Mouse (Mus musculus) cerebellum, adult 9-11 months (tissue): ENCODE data around the gene Fzr1.

Source experiments
- DNase-seq: peaks from one replicate; pipeline ENCODE4 v3.0.0; 2022

Gene Fzr1

GRCm38 (mm10) chr10:81415549-81416310 lies 37.4 kb upstream of the Fzr1 start:
- DNase-seq: peak; percentile 81

DNA sequence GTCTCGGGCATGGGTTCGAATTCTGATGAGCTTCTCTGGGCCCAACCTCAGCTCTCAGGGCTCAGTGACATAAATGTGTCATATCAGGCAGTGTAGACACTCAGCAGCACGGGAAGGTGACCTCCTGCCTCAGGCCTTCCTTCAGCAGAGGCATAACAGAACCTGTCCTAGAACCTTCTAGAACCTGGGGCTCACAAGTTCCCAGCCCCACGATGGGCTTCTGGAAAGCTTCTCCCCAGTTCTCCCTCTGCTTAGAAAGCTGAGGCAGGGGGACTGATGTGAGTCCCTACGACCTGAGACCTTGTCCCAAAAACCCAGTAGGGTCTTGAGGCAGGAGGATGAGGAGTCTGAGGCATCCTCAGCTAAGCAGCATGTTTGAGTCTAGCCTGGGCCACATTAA lies 36.8 kb upstream of the Fzr1 start:
- no peak for DNase-seq

- DNase-seq: no peak
Measured at GRCm38 (mm10) chr10:81414682-81415081, 36.4 kb upstream of the Fzr1 start.

DNA sequence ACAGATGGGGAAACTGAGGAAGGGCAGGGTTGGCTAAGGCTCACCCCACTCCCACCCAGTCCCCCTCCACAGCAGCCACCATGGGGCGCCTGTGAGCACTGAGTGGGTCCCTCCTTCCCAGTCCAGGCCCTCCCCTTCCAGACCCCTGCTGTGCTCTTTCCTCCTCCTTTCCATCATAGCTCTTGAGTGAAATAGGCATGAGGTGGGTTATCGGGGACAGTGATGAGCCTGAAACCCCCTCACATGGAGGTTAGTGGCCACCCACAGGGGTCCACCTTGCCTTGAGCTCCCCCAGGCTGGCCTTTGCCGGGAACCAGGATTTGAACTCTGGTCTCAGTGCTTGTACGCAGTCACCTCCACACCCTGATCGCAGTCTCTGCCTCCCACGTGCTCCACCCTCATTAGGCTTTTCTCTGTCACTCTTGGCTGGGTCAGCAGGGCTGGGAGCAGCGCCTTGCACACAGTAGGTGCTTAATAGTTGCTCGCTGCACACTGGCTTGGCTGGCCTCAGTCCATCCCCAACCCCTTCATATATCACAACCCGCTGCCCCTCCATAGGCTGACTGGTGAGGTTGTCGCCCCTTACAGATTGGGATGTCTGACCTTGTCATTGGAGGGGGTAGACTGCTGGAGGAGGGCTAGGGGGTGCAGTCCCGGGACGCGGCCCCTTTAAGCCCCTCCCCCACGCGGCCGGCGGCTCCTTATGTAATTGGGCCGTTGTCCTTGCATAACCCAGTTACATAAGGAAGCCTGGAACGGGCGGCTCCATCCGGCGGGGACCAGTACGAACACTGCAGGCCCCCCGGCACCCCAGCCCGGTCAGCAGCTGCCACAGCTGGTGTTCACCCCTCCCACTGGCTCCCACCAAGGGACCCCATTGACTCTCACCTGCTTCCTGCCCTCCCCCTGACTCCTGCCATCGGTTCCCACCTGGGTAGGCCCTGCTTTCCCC lies 35.3 kb upstream of the Fzr1 start:
- DNase-seq: peak; percentile 90

DNA sequence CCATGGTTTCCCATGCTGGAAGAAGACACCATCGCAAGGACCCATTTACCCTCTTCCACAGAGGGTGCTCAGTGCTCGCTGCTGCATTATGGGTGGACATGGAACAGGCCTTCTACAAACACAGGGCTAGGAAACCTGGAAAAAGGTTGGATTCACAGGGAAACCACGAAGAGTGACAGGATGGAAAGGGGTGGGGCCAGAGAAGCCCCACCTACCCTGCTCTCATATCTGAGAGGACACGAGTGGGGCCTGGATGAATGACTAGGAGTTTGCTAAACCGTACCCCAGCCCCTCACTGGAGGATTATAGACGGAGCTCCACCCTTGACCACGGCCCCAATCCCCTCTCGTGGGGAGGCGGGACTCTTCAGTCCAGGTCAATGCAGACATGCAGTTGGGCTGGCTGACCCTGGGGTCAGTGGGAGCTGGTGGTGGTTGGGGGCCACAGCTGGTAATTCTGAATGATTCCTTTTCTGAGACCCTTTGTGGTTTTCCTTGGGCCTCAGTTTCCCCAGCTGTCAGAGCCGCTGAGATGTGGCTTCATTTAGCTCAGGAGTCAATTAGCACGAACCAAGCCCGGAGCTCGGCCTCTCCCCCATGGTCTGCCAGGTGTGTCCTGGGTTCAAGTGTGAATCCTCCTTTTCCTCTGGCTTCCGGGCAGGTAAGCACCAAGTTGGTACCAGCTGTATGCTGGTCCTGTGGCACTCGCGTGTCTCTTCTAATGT lies 34.4 kb upstream of the Fzr1 start:
- DNase-seq: peak; percentile 78

- peak; percentile 94 for DNase-seq
Measured at GRCm38 (mm10) chr10:81411471-81412400, 33.4 kb upstream of the Fzr1 start.

DNA sequence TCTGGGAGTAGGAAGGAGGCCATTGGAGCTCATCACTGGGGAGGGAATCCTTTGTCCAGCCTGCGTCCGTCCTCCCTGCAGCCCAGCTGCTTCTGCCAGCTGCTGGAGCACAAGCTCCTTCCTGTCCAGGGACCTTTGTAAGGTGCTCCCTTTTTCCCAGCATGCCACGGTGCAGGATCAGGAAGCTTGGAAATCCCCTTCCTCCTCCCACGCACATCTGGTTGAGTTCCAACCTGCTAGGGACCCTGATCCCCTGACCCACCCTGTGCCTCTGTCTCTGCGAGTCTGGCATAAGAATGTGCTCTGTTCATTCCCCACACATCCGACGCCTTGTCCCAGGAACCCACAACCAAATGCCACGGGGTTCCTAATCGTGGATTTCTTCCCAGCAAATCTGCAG lies 32.7 kb upstream of the Fzr1 start:
- DNase-seq: peak; percentile 77

- peak; percentile 67 for DNase-seq
Measured at GRCm38 (mm10) chr10:81410350-81410749, 32.0 kb upstream of the Fzr1 start.

GRCm38 (mm10) chr10:81409330-81409729 lies 31.0 kb upstream of the Fzr1 start:
- no peak for DNase-seq

- peak; percentile 80 for DNase-seq
Measured at GRCm38 (mm10) chr10:81408871-81409291, 30.6 kb upstream of the Fzr1 start.

- no peak for DNase-seq
Measured at GRCm38 (mm10) chr10:81408424-81408729, 30.1 kb upstream of the Fzr1 start.

DNA sequence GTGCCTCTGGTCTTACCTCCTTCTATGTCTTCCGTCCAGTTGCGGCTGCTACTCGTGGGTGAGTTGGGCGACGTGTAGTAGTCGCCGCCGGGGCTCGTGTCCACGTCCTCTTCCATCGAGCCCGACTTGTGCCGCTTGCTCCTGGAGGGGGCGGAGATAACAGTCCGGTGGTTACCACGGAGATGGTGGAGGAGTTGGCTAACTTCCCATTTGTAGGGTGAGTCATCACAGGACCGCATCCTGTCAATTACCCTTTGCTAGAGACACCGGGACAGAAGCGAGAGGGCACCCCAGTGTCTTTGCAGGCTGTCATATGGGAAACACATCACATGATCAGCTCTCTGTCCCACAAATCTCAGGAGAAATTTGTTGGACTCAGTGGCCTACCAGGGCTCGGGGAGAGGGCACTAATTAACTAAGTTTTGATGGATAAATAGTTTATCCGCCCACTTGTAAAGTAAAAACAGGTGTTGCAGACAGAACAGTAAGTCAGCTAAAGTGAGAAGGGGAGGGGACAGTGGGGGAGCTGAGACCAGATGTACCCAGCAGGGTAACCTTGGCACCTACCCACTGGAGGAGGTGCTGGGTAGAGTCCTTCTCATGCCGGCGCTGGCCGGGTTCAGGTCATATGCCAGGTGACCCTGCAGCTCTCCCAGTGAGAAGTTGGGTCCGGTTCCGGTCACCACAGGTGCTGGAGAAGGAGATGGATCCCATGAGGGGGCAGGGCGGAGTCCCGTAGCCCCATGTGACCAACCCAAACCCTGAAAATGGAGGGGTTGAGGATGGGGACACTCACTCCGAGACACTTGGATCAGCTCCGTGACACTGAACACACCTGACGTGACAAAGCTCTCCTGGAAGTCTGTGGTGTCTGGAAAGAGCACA lies 29.5 kb upstream of the Fzr1 start:
- DNase-seq: peak; percentile 92

- peak; percentile 74 for DNase-seq
Measured at GRCm38 (mm10) chr10:81406504-81407440, 28.5 kb upstream of the Fzr1 start.

- peak; percentile 87 for DNase-seq
Measured at GRCm38 (mm10) chr10:81405588-81406201, 27.4 kb upstream of the Fzr1 start.

DNA sequence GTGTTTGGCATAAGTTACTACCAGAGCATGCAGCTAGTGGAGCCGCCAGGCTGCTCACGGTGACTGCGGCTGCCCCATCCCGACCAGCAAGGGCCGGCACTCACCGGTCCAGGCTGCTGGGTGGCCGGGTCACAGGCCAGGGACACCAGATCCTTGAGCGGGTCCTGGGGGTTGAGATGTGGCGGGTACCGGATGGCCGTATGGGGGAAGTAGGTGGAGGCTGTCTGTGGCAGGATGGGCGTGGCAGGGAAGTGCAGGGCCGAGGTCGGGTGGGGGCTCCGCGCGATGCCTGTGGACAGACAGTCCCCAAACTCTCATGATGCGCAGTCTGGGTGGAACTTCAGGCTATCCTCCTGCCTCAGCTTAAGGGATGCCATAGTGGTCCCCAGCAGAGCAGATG lies 26.4 kb upstream of the Fzr1 start:
- DNase-seq: no peak

GRCm38 (mm10) chr10:81404082-81404481 lies 25.8 kb upstream of the Fzr1 start:
- DNase-seq: no peak

GRCm38 (mm10) chr10:81403511-81403910 lies 25.2 kb upstream of the Fzr1 start:
- no peak for DNase-seq

- DNase-seq: peak; percentile 73
Measured at GRCm38 (mm10) chr10:81402227-81402765, 24.0 kb upstream of the Fzr1 start.
